Mouse (Mus musculus): Measurements from ENCODE around the gene Rhcg. TPM values are rescaled to one million over a fixed set of nuclear protein-coding genes. Genes with fewer than 3 reads are reported as not detected.

Rhcg gene
- polyA plus RNA-seq, 1 experiment from 2014 or later: 2.5 TPM

- Histone ChIP-seq H3K4me3 (replicated peaks) (peak overlapping the region; percentile 45), H3K9ac (replicated peaks) (peak overlapping the region; percentile 61), H3K4me1 (replicated peaks) (peaks cover 51% of the 10 kb centered on the region), H3K36me3 (no peaks in the 10 kb centered on the region), H3K4me2 (replicated peaks) (peak overlapping the region; percentile 69), H3K27me3 (peaks cover 72% of the 10 kb centered on the region), H3K27ac (peak overlapping the region; percentile 84), H3K9me3 (peaks cover 5% of the 10 kb centered on the region; the same call in 1 of the 2 replicates)
- 2% methylated on average over 42 of the region's 42 CpGs for WGBS
- peak; percentile 61 for ATAC-seq
These were observed 25.4 kb downstream of the Rhcg start for GRCm38 (mm10) chr7:79591812-79592731.

GRCm38 (mm10) chr7:79590560-79591110 lies 26.8 kb downstream of the Rhcg start:
- H3K27me3 ChIP-seq: peaks cover 75% of the 10 kb centered on the region
- no peaks in the 10 kb centered on the region for H3K36me3 ChIP-seq
- H3K4me1 ChIP-seq (replicated peaks): peaks cover 51% of the 10 kb centered on the region
- peak overlapping the region; percentile 69; the same call in 1 of the 2 replicates for H3K4me2 ChIP-seq (replicated peaks)
- H3K27ac ChIP-seq: peak overlapping the region; percentile 84
- WGBS: 4% methylated on average over 3 of the region's 3 CpGs
- ATAC-seq: peak; percentile 55
- no peak overlapping the region for H3K4me3 ChIP-seq (replicated peaks)
- peaks cover 5% of the 10 kb centered on the region; the same call in 1 of the 2 replicates for H3K9me3 ChIP-seq
- H3K9ac ChIP-seq (replicated peaks): 0 out of 2 replicates have a peak overlapping the region, but pooled peaks have one; percentile 36

- Histone ChIP-seq H3K27ac (peak overlapping the region; percentile 84), H3K9me3 (peaks cover 5% of the 10 kb centered on the region; the same call in 1 of the 2 replicates), H3K4me1 (replicated peaks) (peaks cover 51% of the 10 kb centered on the region), H3K9ac (replicated peaks) (0 out of 2 replicates have a peak overlapping the region, but pooled peaks have one; percentile 36), H3K4me2 (replicated peaks) (peak overlapping the region; percentile 69), H3K4me3 (replicated peaks) (no peak overlapping the region), H3K36me3 (no peaks in the 10 kb centered on the region), H3K27me3 (peaks cover 74% of the 10 kb centered on the region)
- peak; percentile 43 for ATAC-seq
- WGBS: 3% methylated on average over 9 of the region's 9 CpGs
These were observed 27.5 kb downstream of the Rhcg start for GRCm38 (mm10) chr7:79589763-79590559.

- H3K27me3 ChIP-seq: peaks cover 75% of the 10 kb centered on the region
- no peak overlapping the region for H3K4me3 ChIP-seq (replicated peaks)
- WGBS: 84% methylated on average over 3 of the region's 3 CpGs
- H3K4me2 ChIP-seq (replicated peaks): no peak overlapping the region
- H3K4me1 ChIP-seq (replicated peaks): peaks cover 43% of the 10 kb centered on the region
- ATAC-seq: no peak
- H3K36me3 ChIP-seq: no peaks in the 10 kb centered on the region
- peaks cover 5% of the 10 kb centered on the region; the same call in 1 of the 2 replicates for H3K9me3 ChIP-seq
- no peak overlapping the region for H3K9ac ChIP-seq (replicated peaks)
- H3K27ac ChIP-seq: no peak overlapping the region
These were observed 29.2 kb downstream of the Rhcg start for GRCm38 (mm10) chr7:79588284-79588683.

GRCm38 (mm10) chr7:79578851-79579241 lies 38.6 kb downstream of the Rhcg start:
- Histone ChIP-seq H3K27ac (peak overlapping the region; percentile 91), H3K36me3 (no peaks in the 10 kb centered on the region), H3K4me2 (replicated peaks) (peak overlapping the region; percentile 55), H3K4me3 (replicated peaks) (peak overlapping the region; percentile 28), H3K9ac (replicated peaks) (peak overlapping the region; percentile 53; the same call in 1 of the 2 replicates), H3K27me3 (peaks cover 54% of the 10 kb centered on the region), H3K9me3 (no peaks in the 10 kb centered on the region), H3K4me1 (replicated peaks) (peaks cover 35% of the 10 kb centered on the region)
- under 1% methylated on average over 20 of the region's 20 CpGs for WGBS
- ATAC-seq: peak; percentile 57

GRCm38 (mm10) chr7:79577931-79578850 lies 39.3 kb downstream of the Rhcg start:
- no peaks in the 10 kb centered on the region for H3K9me3 ChIP-seq
- WGBS: 1% methylated on average over 25 of the region's 25 CpGs
- peak overlapping the region; percentile 28 for H3K4me3 ChIP-seq (replicated peaks)
- H3K36me3 ChIP-seq: no peaks in the 10 kb centered on the region
- H3K9ac ChIP-seq (replicated peaks): peak overlapping the region; percentile 53; the same call in 1 of the 2 replicates
- peak; percentile 49 for ATAC-seq
- peak overlapping the region; percentile 55 for H3K4me2 ChIP-seq (replicated peaks)
- peaks cover 54% of the 10 kb centered on the region for H3K27me3 ChIP-seq
- H3K4me1 ChIP-seq (replicated peaks): peaks cover 40% of the 10 kb centered on the region
- H3K27ac ChIP-seq: peak overlapping the region; percentile 91

GRCm38 (mm10) chr7:79577096-79577874 lies 40.2 kb downstream of the Rhcg start:
- H3K9me3 ChIP-seq: no peaks in the 10 kb centered on the region
- WGBS: 3% methylated on average over 12 of the region's 12 CpGs
- peak overlapping the region; percentile 91 for H3K27ac ChIP-seq
- peaks cover 49% of the 10 kb centered on the region for H3K4me1 ChIP-seq (replicated peaks)
- H3K4me2 ChIP-seq (replicated peaks): peak overlapping the region; percentile 55
- peak; percentile 78 for ATAC-seq
- H3K36me3 ChIP-seq: no peaks in the 10 kb centered on the region
- no peak overlapping the region for H3K9ac ChIP-seq (replicated peaks)
- no peak overlapping the region for H3K4me3 ChIP-seq (replicated peaks)
- peaks cover 54% of the 10 kb centered on the region for H3K27me3 ChIP-seq

- no peak overlapping the region for H3K4me3 ChIP-seq (replicated peaks)
- 10% methylated on average over 5 of the region's 5 CpGs for WGBS
- no peak overlapping the region for H3K4me2 ChIP-seq (replicated peaks)
- H3K9me3 ChIP-seq: no peaks in the 10 kb centered on the region
- peaks cover 55% of the 10 kb centered on the region for H3K4me1 ChIP-seq (replicated peaks)
- H3K27me3 ChIP-seq: peaks cover 54% of the 10 kb centered on the region
- no peak for ATAC-seq
- peak overlapping the region; percentile 91; the same call in 1 of the 2 replicates for H3K27ac ChIP-seq
- no peaks in the 10 kb centered on the region for H3K36me3 ChIP-seq
- no peak overlapping the region for H3K9ac ChIP-seq (replicated peaks)
These were observed 40.8 kb downstream of the Rhcg start for GRCm38 (mm10) chr7:79576659-79577058.

- Histone ChIP-seq H3K36me3 (no peaks in the 10 kb centered on the region), H3K27ac (peak overlapping the region; percentile 69), H3K4me2 (replicated peaks) (no peak overlapping the region), H3K9ac (replicated peaks) (peak overlapping the region; percentile 41), H3K4me1 (replicated peaks) (peaks cover 35% of the 10 kb centered on the region), H3K27me3 (peaks cover 44% of the 10 kb centered on the region), H3K9me3 (no peaks in the 10 kb centered on the region), H3K4me3 (replicated peaks) (no peak overlapping the region)
- ATAC-seq: peak; percentile 83
- WGBS: 23% methylated on average over 19 of the region's 19 CpGs
These were observed 45.2 kb downstream of the Rhcg start for GRCm38 (mm10) chr7:79572191-79572818.

All from midbrain, embryonic 13.5 days (tissue).